Mouse (Mus musculus) ZHBTc4 (cell line): ENCODE data around the gene Olfr205.
"Not testable (repeated sequence)": the region's sequence is repeated elsewhere in the genome, so short reads cannot be mapped to it uniquely, and the experiment has no call there.

ENCODE experiments used
- DNase-seq: peaks from one replicate; pipeline ENCODE4 v3.0.0-alpha.2; 2011; ENCODE audit warnings: low read depth, low spot score

Gene Olfr205

GRCm38 (mm10) chr16:59331038-59331437 is at the start of gene Olfr205:
TSS of gene Olfr205 (minus strand) at chr16:59331138.
- DNase-seq: no peak

- DNase-seq: no peak
Observed at GRCm38 (mm10) chr16:59363893-59364292, 33.0 kb upstream of the Olfr205 start, which contains the start of gene Olfr209. TSS of gene Olfr209 (minus strand) at chr16:59363993.

DNA sequence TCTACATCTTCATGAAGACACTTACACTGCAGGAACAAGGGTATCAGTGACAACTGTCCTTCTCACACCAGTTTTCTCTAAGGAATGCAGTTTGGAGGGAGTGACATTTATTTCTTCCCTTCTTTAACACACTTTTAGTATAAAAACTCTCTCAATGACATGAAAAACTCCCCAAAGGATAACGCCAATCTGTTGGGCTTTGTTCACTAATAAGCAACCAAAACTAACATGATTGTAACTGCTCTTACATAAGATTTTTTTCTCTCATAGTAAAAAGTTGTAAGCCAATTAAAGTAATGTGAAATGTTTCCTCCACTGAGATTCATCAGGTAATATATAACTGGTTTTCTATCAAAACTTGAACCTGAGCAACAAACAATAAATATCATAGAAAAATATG is 18.2 kb upstream of the Olfr205 start, which contains the start of gene Olfr206:
Olfr206 (minus strand) TSS at position 101 of the 400 bp plus-strand sequence.
- no peak for DNase-seq

- DNase-seq: not testable (repeated sequence)
Observed at GRCm38 (mm10) chr16:59323262-59323661, 7.7 kb downstream of the Olfr205 start.

DNA sequence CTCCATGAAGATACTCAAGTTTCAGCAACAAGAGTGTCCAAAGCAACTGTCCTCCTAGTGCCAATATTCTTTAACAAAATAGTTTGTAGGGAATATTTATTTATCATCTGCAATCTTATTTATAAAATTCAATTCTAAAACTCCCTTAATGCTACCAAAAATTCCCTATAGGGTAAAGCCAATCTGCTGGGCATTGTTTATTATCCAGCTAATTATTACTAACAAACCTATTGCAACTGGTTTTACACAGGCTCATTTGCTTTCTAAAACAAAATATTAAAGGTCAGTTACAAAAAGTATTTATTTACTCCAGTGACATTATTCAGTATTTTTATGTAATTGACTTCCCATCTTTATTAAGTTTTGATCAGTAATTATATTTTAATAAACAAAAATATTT is 12.8 kb downstream of the Olfr205 start, which contains the start of gene Olfr204:
Olfr204 (minus strand) TSS at position 101 of the 400 bp plus-strand sequence.
- DNase-seq: no peak

- DNase-seq: no peak
Observed at GRCm38 (mm10) chr16:59298581-59298980, 32.4 kb downstream of the Olfr205 start, which contains the start of gene Olfr203. TSS of gene Olfr203 (plus strand) at chr16:59298881.

DNA sequence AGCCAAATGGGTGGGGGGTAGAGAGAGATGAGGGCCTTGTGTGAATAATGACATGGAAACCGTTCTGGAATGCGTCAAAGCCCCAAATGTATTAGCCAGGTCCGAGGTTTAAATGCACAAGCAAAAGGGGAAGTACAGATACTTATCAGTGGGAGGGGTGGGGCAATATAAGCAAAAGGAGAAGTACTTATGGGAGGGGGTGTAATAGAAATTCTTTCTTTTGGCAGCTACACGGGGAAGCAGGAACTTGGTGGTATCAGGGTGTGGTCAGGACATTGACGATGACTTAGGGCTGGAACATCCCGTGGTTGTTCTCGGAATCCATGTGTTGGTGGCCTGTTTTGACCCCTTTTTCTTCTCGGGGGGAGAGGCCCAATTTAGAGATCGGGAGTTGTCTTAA is 43.4 kb downstream of the Olfr205 start:
- DNase-seq: not testable (repeated sequence)

DNA sequence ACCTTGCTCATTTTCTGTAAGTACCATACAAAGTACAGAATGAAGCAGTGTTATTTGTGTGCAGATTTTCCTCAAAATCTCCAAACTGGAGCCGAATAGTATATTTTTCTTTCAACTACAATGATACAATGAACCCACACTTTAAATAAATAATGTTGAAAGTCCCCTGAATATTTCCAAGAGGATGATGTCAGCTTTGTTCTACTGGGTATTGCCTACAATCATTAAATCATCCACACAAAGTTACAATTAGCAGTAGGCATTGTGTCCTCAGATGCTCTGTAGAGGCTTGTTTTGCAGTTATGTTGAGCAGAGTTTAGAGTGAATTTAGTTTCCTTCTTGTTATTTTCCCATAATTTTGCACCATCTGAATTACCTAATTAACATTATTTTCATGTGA is 44.2 kb downstream of the Olfr205 start, which contains the start of gene Olfr202:
Olfr202 (minus strand) TSS at position 101 of the 400 bp plus-strand sequence.
- DNase-seq: no peak

GRCm38 (mm10) chr16:59283476-59283875 is 47.5 kb downstream of the Olfr205 start:
- no peak for DNase-seq

- no peak for DNase-seq
Observed at GRCm38 (mm10) chr16:59280542-59280941, 50.4 kb downstream of the Olfr205 start.
